Mouse (Mus musculus) forebrain, postnatal 0 days (tissue): ENCODE data around the gene H2-Oa. TPM values are rescaled to one million over a fixed set of nuclear protein-coding genes. Genes with fewer than 3 reads are reported as not detected.
"Not testable (repeated sequence)": the region's sequence is repeated elsewhere in the genome, so short reads cannot be mapped to it uniquely, and the experiment has no call there.

Experiments
- ATAC-seq: fragments of 200-750 bp; cut with Nextera tagmentation; 2 replicates; pipeline ENCODE4 v1.8.0; 2017; ENCODE audit warnings: mild to moderate bottlenecking, moderate library complexity
- DNase-seq: peaks from one replicate; pipeline ENCODE4 v3.0.0-alpha.2; 2015
- H3K27ac ChIP-seq: fragments of 300-500 bp; sonication (generic); 2 replicates; pipeline ENCODE4 v1.5.1; 2014; ENCODE audit warnings: low read depth, mild to moderate bottlenecking, antibody characterized with exemption, low read length, moderate library complexity, mixed read lengths
- H3K27me3 ChIP-seq: fragments of 300-500 bp; sonication (generic); 2 replicates; pipeline ENCODE4 v1.6.1; 2014; ENCODE audit warnings: mild to moderate bottlenecking, low read length, mixed read lengths; ENCODE audit not compliant: insufficient read depth
- H3K36me3 ChIP-seq: fragments of 300-500 bp; sonication (generic); 2 replicates; pipeline ENCODE4 v1.6.1; 2014; ENCODE audit warnings: mild to moderate bottlenecking, moderate library complexity; ENCODE audit not compliant: insufficient read depth
- H3K4me1 ChIP-seq: fragments of 300-500 bp; sonication (generic); 2 replicates; pipeline ENCODE4 v1.6.1; 2014; ENCODE audit warnings: antibody characterized with exemption; ENCODE audit not compliant: insufficient read depth
- H3K4me2 ChIP-seq: fragments of 300-500 bp; sonication (generic); 2 replicates; pipeline ENCODE4 v1.6.1; 2014; ENCODE audit warnings: low read depth, mild to moderate bottlenecking, moderate library complexity
- H3K4me3 ChIP-seq: fragments of 300-500 bp; sonication (generic); 2 replicates; pipeline ENCODE4 v1.5.1; 2014; ENCODE audit warnings: low read depth, low read length, mixed read lengths
- H3K9ac ChIP-seq: fragments of 300-500 bp; sonication (generic); 2 replicates; pipeline ENCODE4 v1.6.1; 2014; ENCODE audit warnings: mild to moderate bottlenecking
- H3K9me3 ChIP-seq: fragments of 300-500 bp; sonication (generic); 2 replicates; pipeline ENCODE4 v1.6.1; 2016; ENCODE audit warnings: low read length
- CTCF ChIP-seq: sonication (generic); IDR thresholded peaks from 2 replicates; pipeline ENCODE4 v1.5.1; 2016; ENCODE audit warnings: antibody characterized with exemption, control low read depth, low read depth
- WGBS: fragments of 180-500 bp; shearing (Covaris S2); extraction: QIAGEN DNeasy Blood & Tissue Kit; methylation state at CpG from one replicate; pipeline ENCODE4 v1.1.7; 2014; 5-methylcytosine and 5-hydroxymethylcytosine counted together
- polyA plus RNA-seq: library from polyadenylated mRNA; unstranded; fragments of >200 nt; fragmentation: Nextera tagmentation; extraction: Ambion mirVana; gene quantifications from 2 replicates; pipeline ENCODE4 v1.2.1, GENCODE M21; 2015
- total RNA-seq: library from RNA; depleted of rRNA; stranded (reverse); fragments of >200 nt; gene quantifications from 2 replicates; pipeline ENCODE4 v1.2.3, GENCODE M21; 2014; rRNA removed

The H2-Oa gene
- total and polyA plus RNA-seq, 2 experiments from 2014 or later = not detected

GRCm38 (mm10) chr17:34141448-34141847 is 49.3 kb downstream of the H2-Oa start:
- H3K36me3 ChIP-seq = no peaks in the 10 kb centered on the region
- H3K9me3 ChIP-seq = no peaks in the 10 kb centered on the region
- H3K4me3 ChIP-seq = no peak overlapping the region
- no peak overlapping the region for H3K9ac ChIP-seq
- H3K4me2 ChIP-seq = no peak overlapping the region
- H3K27me3 ChIP-seq = peaks cover 34% of the 10 kb centered on the region
- H3K4me1 ChIP-seq = no peaks in the 10 kb centered on the region
- DNase-seq (no peak), ATAC-seq (no peak)
- WGBS = 46% methylated on average over 4 of the region's 4 CpGs
- no peak for TF ChIP-seq CTCF
- no peak overlapping the region for H3K27ac ChIP-seq

DNA sequence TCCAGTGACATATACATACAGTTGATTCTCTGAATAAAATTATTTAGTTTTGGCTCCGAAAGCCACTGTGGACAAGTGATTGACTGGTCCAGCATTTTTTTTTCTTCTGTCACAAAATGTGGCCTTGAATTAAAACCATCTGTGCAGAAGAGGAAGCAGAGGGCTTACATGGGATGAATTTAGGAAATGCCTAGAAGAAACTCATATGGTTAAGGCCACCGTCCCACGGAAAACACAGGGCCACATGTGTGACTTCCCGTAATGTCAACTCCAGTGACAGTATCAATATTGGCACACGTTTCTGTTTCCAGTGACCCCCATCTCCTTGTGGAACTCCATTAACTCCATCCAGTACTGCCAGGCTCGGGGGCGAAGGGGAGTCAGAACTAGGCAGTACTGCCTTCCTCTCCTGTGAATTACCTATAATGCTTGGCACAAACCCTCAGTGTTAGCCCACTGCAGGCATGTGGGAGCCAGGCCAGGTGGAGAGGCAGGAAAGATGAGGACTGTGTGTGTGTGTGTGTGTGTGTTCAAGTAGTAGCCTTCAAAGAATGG is 50.4 kb downstream of the H2-Oa start:
- no peak overlapping the region for H3K9ac ChIP-seq
- H3K27me3 ChIP-seq = peaks cover 34% of the 10 kb centered on the region
- no peak for TF ChIP-seq CTCF
- 87% methylated on average over 7 of the region's 7 CpGs for WGBS
- no peaks in the 10 kb centered on the region for H3K4me1 ChIP-seq
- no peaks in the 10 kb centered on the region for H3K36me3 ChIP-seq
- no peak for DNase-seq
- H3K9me3 ChIP-seq = no peaks in the 10 kb centered on the region
- no peak overlapping the region for H3K4me3 ChIP-seq
- no peak for ATAC-seq
- no peak overlapping the region for H3K4me2 ChIP-seq
- H3K27ac ChIP-seq = no peak overlapping the region

GRCm38 (mm10) chr17:34143033-34143432 is 50.9 kb downstream of the H2-Oa start, which contains the start of gene H2-DMb2:
TSS of gene H2-DMb2 (plus strand) at chr17:34143307.
- no peak within 1 kb of the TSS for H3K27ac ChIP-seq
- no peaks in the 10 kb centered on the region for H3K36me3 ChIP-seq
- no peak for TF ChIP-seq CTCF
- peak; percentile 50; the same call in 1 of the 2 replicates for ATAC-seq
- no peak within 1 kb of the TSS for H3K4me2 ChIP-seq
- WGBS = 35% methylated on average over 7 of the region's 7 CpGs
- H3K9me3 ChIP-seq = no peaks in the 10 kb centered on the region
- DNase-seq = no peak
- H3K27me3 ChIP-seq = peaks cover 34% of the 10 kb centered on the region
- no peak within 1 kb of the TSS for H3K4me3 ChIP-seq
- H3K4me1 ChIP-seq = no peaks in the 10 kb centered on the region
- no peak within 1 kb of the TSS for H3K9ac ChIP-seq

GRCm38 (mm10) chr17:34143461-34143860 is 51.3 kb downstream of the H2-Oa start:
- ATAC-seq = no peak
- 64% methylated on average over 5 of the region's 5 CpGs for WGBS
- Histone ChIP-seq H3K4me1 (no peaks in the 10 kb centered on the region), H3K4me3 (no peak overlapping the region), H3K9me3 (no peaks in the 10 kb centered on the region), H3K4me2 (no peak overlapping the region), H3K27ac (no peak overlapping the region), H3K9ac (no peak overlapping the region), H3K36me3 (no peaks in the 10 kb centered on the region), H3K27me3 (peaks cover 30% of the 10 kb centered on the region)
- no peak for DNase-seq
- no peak for TF ChIP-seq CTCF

- not testable (repeated sequence) for DNase-seq, H3K4me1 ChIP-seq, H3K4me3 ChIP-seq, H3K27ac ChIP-seq, H3K4me2 ChIP-seq, H3K9ac ChIP-seq, H3K9me3 ChIP-seq, ATAC-seq, H3K36me3 ChIP-seq
- 90% methylated on average over 4 of the region's 4 CpGs for WGBS
- peaks cover 22% of the 10 kb centered on the region for H3K27me3 ChIP-seq
Observed at GRCm38 (mm10) chr17:34144221-34144620, 52.1 kb downstream of the H2-Oa start.

Other genes starting within 250 kb of the H2-Oa start
Only the 30 nearest of the 32 such genes appear.
- not detected in 2 replicates for gene Gm7029, start 218.5 kb upstream of the H2-Oa start, total RNA-seq
- gene Gm7029, start 218.5 kb upstream of the H2-Oa start, polyA plus RNA-seq = not detected in 2 replicates
- 4.3 and 4.7 TPM in 2 replicates for gene Kifc1, start 201.7 kb upstream of the H2-Oa start, total RNA-seq
- gene Kifc1, start 201.7 kb upstream of the H2-Oa start, polyA plus RNA-seq = 1.3 and 1.4 TPM in 2 replicates
- gene Platr17, start 187.2 kb upstream of the H2-Oa start, total RNA-seq = not detected in 2 replicates
- 1.9 and 2.0 TPM in 2 replicates for gene Platr17, start 187.2 kb upstream of the H2-Oa start, polyA plus RNA-seq
- 70.4 and 77.1 TPM in 2 replicates for gene Daxx, start 182.9 kb upstream of the H2-Oa start, total RNA-seq
- gene Daxx, start 182.9 kb upstream of the H2-Oa start, polyA plus RNA-seq = 41.5 and 45.2 TPM in 2 replicates
- 27.2 and 36.0 TPM in 2 replicates for gene Tapbp, start 176.4 kb upstream of the H2-Oa start, total RNA-seq
- 25.0 and 26.2 TPM in 2 replicates for gene Tapbp, start 176.4 kb upstream of the H2-Oa start, polyA plus RNA-seq
- 34.4 and 44.0 TPM in 2 replicates for gene Zbtb22, start 176.4 kb upstream of the H2-Oa start, total RNA-seq
- 20.4 and 22.3 TPM in 2 replicates for gene Zbtb22, start 176.4 kb upstream of the H2-Oa start, polyA plus RNA-seq
- 75.7 and 76.3 TPM in 2 replicates for gene Rgl2, start 162.8 kb upstream of the H2-Oa start, total RNA-seq
- gene Rgl2, start 162.8 kb upstream of the H2-Oa start, polyA plus RNA-seq = 24.1 and 27.1 TPM in 2 replicates
- 57.0 and 78.4 TPM in 2 replicates for gene Pfdn6, start 152.0 kb upstream of the H2-Oa start, total RNA-seq
- 173 and 185 TPM in 2 replicates for gene Pfdn6, start 152.0 kb upstream of the H2-Oa start, polyA plus RNA-seq
- gene Wdr46, start 151.7 kb upstream of the H2-Oa start, total RNA-seq = 18.9 and 21.9 TPM in 2 replicates
- 15.9 and 23.2 TPM in 2 replicates for gene Wdr46, start 151.7 kb upstream of the H2-Oa start, polyA plus RNA-seq
- gene B3galt4, start 140.9 kb upstream of the H2-Oa start, total RNA-seq = 11.5 and 11.7 TPM in 2 replicates
- gene B3galt4, start 140.9 kb upstream of the H2-Oa start, polyA plus RNA-seq = 8.3 and 9.8 TPM in 2 replicates
- gene Vps52, start 136.5 kb upstream of the H2-Oa start, total RNA-seq = 46.2 and 46.8 TPM in 2 replicates
- gene Vps52, start 136.5 kb upstream of the H2-Oa start, polyA plus RNA-seq = 59.6 and 66.1 TPM in 2 replicates
- gene Rps18, start 136.3 kb upstream of the H2-Oa start, total RNA-seq = 1,357 and 2,159 TPM in 2 replicates
- 876 and 1,153 TPM in 2 replicates for gene Rps18, start 136.3 kb upstream of the H2-Oa start, polyA plus RNA-seq
- 14.3 and 21.9 TPM in 2 replicates for gene H2-K1, start 92.0 kb upstream of the H2-Oa start, total RNA-seq
- 17.3 and 21.2 TPM in 2 replicates for gene H2-K1, start 92.0 kb upstream of the H2-Oa start, polyA plus RNA-seq
- 20.7 and 21.4 TPM in 2 replicates for gene Ring1, start 67.7 kb upstream of the H2-Oa start, total RNA-seq
- gene Ring1, start 67.7 kb upstream of the H2-Oa start, polyA plus RNA-seq = 15.7 and 19.0 TPM in 2 replicates
- 39.1 and 58.0 TPM in 2 replicates for gene H2-Ke6, start 64.3 kb upstream of the H2-Oa start, total RNA-seq
- gene H2-Ke6, start 64.3 kb upstream of the H2-Oa start, polyA plus RNA-seq = 54.6 and 55.7 TPM in 2 replicates
- 126 and 161 TPM in 2 replicates for gene Slc39a7, start 60.7 kb upstream of the H2-Oa start, total RNA-seq
- gene Slc39a7, start 60.7 kb upstream of the H2-Oa start, polyA plus RNA-seq = 124 and 138 TPM in 2 replicates
- gene Rxrb, start 60.5 kb upstream of the H2-Oa start, total RNA-seq = 56.2 and 60.8 TPM in 2 replicates
- 58.1 and 58.4 TPM in 2 replicates for gene Rxrb, start 60.5 kb upstream of the H2-Oa start, polyA plus RNA-seq
- gene Col11a2, start 52.9 kb upstream of the H2-Oa start, total RNA-seq = 10.2 and 28.0 TPM in 2 replicates
- gene Col11a2, start 52.9 kb upstream of the H2-Oa start, polyA plus RNA-seq = 1.2 and 2.1 TPM in 2 replicates
- gene H2-DMa, start 27.2 kb downstream of the H2-Oa start, total RNA-seq = 21.5 and 25.7 TPM in 2 replicates
- gene H2-DMa, start 27.2 kb downstream of the H2-Oa start, polyA plus RNA-seq = 19.2 and 23.5 TPM in 2 replicates
- gene Brd2, start 30.3 kb downstream of the H2-Oa start, total RNA-seq = 191 and 219 TPM in 2 replicates
- 122 and 129 TPM in 2 replicates for gene Brd2, start 30.3 kb downstream of the H2-Oa start, polyA plus RNA-seq
- gene H2-DMb2, start 51.0 kb downstream of the H2-Oa start, total RNA-seq = 2.2 and 2.4 TPM in 2 replicates
- 0.72 and 1.0 TPM in 2 replicates for gene H2-DMb2, start 51.0 kb downstream of the H2-Oa start, polyA plus RNA-seq
- gene H2-DMb1, start 60.7 kb downstream of the H2-Oa start, total RNA-seq = 0.62 and 2.8 TPM in 2 replicates
- 1.5 and 1.7 TPM in 2 replicates for gene H2-DMb1, start 60.7 kb downstream of the H2-Oa start, polyA plus RNA-seq
- 5.2 and 7.5 TPM in 2 replicates for gene Tap1, start 95.2 kb downstream of the H2-Oa start, total RNA-seq
- 4.6 and 5.0 TPM in 2 replicates for gene Tap1, start 95.2 kb downstream of the H2-Oa start, polyA plus RNA-seq
- gene Psmb9, start 95.4 kb downstream of the H2-Oa start, total RNA-seq = 1.2 and 1.9 TPM in 2 replicates
- 2.0 and 2.3 TPM in 2 replicates for gene Psmb9, start 95.4 kb downstream of the H2-Oa start, polyA plus RNA-seq
- gene Psmb8, start 105.4 kb downstream of the H2-Oa start, total RNA-seq = 1.5 and 2.9 TPM in 2 replicates
- gene Psmb8, start 105.4 kb downstream of the H2-Oa start, polyA plus RNA-seq = 4.8 and 7.2 TPM in 2 replicates
- 1.3 and 1.9 TPM in 2 replicates for gene Tap2, start 111.2 kb downstream of the H2-Oa start, total RNA-seq
- 3.2 and 3.8 TPM in 2 replicates for gene Tap2, start 111.2 kb downstream of the H2-Oa start, polyA plus RNA-seq
- 0.10 TPM in 1 of 2 replicates, not detected in the other for gene H2-Ob, start 146.6 kb downstream of the H2-Oa start, total RNA-seq
- 0.33 and 0.36 TPM in 2 replicates for gene H2-Ob, start 146.6 kb downstream of the H2-Oa start, polyA plus RNA-seq
- gene H2-Ab1, start 165.3 kb downstream of the H2-Oa start, total RNA-seq = 0.38 and 2.0 TPM in 2 replicates
- 1.8 and 2.1 TPM in 2 replicates for gene H2-Ab1, start 165.3 kb downstream of the H2-Oa start, polyA plus RNA-seq
- gene H2-Aa, start 195.5 kb downstream of the H2-Oa start, total RNA-seq = 0.14 and 0.85 TPM in 2 replicates
- gene H2-Aa, start 195.5 kb downstream of the H2-Oa start, polyA plus RNA-seq = 0.59 and 0.73 TPM in 2 replicates
- 1.5 and 2.1 TPM in 2 replicates for gene H2-Eb1, start 213.5 kb downstream of the H2-Oa start, total RNA-seq
- 2.5 and 2.7 TPM in 2 replicates for gene H2-Eb1, start 213.5 kb downstream of the H2-Oa start, polyA plus RNA-seq